Mouse (Mus musculus): ENCODE results near the gene Vti1a.

Vti1a gene

GRCm38 (mm10) chr19:55578094-55579085 lies 262.3 kb downstream of the Vti1a start:
- TF ChIP-seq GATA4 (IDR thresholded peaks at IDR 0.05; ENCODE audit: insufficient replicate concordance, low read length) = no peak

GRCm38 (mm10) chr19:55579310-55579709 lies 263.2 kb downstream of the Vti1a start:
- TF ChIP-seq GATA4 (IDR thresholded peaks at IDR 0.05; ENCODE audit: insufficient replicate concordance, low read length) = no peak

- no peak for TF ChIP-seq GATA4 (IDR thresholded peaks at IDR 0.05; ENCODE audit: insufficient replicate concordance, low read length)
Measured at GRCm38 (mm10) chr19:55580152-55580551, 264.1 kb downstream of the Vti1a start.

GRCm38 (mm10) chr19:55580667-55581066 lies 264.6 kb downstream of the Vti1a start:
- TF ChIP-seq GATA4 (IDR thresholded peaks at IDR 0.05; ENCODE audit: insufficient replicate concordance, low read length) = no peak

DNA sequence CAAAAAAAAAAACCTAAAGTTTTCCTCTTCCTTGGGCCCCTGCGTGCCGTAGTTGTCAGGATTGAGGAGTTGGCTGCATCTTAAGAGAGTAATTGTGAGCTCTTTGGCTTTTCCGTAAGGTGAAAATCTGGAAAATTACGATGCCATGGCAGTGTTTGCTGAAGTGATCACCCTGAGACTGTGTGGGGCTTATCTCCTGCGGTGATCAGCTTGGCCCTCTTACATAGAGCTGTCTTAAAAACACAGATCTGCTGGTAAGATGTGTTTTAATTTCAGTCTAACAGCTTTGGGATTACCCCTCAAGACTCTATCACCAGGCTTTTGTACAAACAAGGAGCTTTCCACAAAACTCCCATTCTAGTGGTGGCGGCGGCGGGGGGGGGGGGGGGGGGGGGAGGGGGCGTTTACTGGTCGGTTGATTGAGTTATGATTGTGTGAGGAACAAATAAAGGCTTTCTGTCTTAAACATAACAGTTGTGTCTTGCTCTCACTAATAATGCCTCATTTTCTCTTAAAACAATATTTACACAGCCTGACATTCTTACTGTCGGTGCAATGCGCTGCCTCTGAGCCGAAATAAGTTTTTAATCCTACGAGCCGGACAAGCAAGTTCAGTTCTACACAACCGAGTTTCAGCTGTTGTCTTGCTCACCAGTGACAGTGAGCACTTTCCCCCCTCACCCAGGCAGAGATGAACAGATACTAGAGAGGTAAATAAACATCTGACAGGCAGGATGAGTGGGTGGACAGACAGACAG lies 267.0 kb downstream of the Vti1a start:
- no peak for TF ChIP-seq GATA4 (IDR thresholded peaks at IDR 0.05; ENCODE audit: insufficient replicate concordance, low read length)

DNA sequence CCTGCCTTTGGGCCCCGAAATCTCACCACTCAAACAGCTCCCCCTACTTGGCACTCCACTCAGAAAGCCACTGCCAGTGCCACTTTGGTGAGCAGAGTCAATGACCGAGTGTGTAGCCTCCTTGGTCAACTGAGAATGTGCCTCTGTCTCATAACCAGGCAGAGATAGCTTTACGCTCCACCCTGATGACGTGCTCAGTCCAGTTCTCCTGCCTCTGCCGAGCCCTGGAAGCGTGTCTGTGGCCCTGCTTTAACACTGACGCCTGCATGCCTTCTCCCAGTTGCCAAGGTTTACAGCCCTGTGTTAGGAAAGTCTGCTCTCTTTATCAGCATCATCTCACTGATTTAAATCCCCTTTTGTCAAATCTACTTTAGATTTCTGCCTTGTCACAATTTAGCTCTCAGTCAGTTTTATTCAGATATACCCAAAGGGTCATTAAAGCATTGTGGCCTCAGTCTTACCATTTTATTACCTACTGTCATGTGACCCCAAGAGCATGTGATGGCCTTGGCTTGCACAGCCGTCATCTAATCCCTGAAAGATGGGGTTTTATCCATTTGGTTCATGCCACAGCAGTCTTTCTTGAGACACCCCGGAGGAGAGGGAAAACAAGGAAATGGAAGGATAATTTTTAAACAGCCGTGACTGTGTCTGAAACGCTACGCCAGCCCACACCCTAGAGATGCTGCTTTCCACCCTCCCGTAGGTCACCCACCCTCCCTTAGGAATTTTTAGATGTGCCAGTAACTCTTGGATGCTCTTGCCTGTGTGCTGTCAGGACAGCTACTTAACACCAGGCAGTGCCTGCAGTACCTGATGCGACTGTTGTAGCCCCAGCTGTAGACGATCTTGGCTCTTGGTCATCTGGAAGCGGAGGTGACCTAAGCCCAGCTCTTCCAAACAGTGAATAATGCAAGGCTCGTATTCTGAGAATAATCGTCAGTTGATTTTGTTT lies 269.5 kb downstream of the Vti1a start:
- TF ChIP-seq GATA4 (IDR thresholded peaks at IDR 0.05; ENCODE audit: insufficient replicate concordance, low read length) = no peak

- no peak for TF ChIP-seq GATA4 (IDR thresholded peaks at IDR 0.05; ENCODE audit: insufficient replicate concordance, low read length)
Measured at GRCm38 (mm10) chr19:55587638-55588421, 271.7 kb downstream of the Vti1a start.

DNA sequence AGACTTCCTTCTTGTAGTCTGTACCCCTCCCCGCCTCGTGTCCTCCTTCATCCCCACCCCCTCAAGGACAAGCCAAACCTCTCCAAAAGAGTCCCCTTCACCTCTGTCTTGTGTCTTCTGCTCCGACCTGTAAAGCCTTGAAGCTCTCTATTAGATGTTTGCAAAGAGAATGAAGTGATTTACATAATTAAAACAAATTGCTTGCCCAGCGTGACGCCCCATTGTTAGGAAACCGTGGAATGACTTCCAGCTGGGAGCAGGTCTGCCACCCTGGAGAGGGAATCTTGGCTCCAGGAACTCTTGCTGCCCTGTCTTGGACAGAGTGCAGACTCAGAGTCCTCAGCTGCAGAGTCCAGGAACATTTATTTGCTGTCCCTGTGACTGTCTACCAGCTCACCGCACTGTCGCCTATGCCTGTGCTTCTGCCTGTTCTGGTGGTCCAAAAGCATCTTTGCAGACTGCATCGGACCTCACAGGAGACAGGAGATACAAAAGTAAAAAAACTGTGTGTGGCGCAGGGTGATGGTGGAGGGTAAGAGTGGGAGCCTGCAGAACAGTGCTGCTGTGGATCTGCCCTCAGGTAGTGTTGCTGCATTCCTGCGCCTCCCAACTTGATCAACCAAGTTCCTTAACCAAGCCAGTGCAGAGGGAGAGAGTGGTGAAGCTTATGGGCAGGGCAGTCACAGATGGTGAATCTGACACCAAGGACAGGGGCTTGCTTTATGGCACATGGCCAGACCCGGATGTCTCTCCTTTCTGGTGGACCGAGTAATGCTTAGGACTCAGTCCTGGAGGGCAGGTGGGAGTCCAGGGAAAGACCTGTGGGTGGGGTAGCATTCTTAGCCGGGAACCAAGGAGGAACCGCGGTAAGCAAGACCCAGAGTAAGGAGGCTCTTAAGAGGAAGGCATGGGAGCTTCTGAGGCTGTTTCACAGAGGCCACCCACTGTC lies 273.1 kb downstream of the Vti1a start:
- no peak for TF ChIP-seq GATA4 (IDR thresholded peaks at IDR 0.05; ENCODE audit: insufficient replicate concordance, low read length)

- TF ChIP-seq GATA4 (IDR thresholded peaks at IDR 0.05; ENCODE audit: insufficient replicate concordance, low read length) = no peak
Measured at GRCm38 (mm10) chr19:55592876-55593691, 277.0 kb downstream of the Vti1a start.

DNA sequence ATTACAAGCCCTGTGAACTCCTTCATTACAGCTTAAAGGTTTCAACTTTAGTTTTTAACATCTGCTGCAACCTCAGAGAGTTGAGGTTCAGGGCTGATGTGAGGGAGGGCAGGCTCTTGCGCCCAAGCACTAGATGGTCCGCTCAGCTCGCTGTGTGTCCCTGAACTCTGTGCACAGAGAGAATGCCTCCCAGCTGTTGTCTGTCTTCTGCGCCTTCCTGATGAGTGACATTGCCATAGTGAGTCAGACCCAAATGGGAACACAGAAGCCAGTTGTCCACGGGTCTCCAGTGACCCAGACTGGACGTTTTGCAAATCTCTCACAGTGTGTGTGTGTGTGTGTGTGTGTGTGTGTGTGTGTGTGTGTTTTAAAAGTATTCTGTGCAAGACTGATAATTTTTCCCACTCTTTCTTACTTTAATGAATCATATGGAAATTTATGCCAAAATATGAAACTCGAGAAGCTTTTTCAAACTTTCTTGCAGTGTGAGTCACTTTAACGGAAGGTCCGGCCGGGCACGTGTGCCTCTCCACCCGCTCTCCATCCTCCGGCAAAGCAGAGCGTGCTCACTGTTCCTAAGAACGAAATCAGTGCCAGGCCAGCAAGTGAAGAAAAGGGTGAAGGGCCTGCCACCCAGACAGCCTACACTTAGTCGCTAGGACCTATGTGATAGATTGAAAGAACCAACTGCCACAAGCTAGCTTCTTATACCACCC lies 277.8 kb downstream of the Vti1a start:
- TF ChIP-seq GATA4 (IDR thresholded peaks at IDR 0.05; ENCODE audit: insufficient replicate concordance, low read length) = no peak

DNA sequence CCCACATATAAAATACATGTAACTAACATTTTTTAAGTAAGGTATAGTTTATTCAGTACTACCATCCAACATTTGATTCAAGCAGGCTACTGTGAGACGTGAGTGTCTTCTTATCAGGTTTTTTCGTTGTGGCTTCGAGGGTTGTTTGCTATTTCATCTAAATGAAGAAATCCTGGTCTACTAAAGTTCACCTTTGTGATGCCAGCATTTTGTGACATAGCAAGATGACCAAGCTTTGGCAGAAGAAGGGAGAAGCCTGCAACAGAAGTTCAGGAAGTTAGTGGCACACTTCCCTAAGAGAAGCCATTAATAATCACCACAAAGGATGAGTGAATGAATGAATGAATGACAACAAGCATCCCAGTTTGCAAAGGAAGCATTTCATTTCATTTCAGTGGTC lies 278.4 kb downstream of the Vti1a start:
- TF ChIP-seq GATA4 (IDR thresholded peaks at IDR 0.05; ENCODE audit: insufficient replicate concordance, low read length) = no peak

All from liver, adult (tissue).